Mouse (Mus musculus) CH12.LX (cell line): ENCODE measurements around the gene Carhsp1. TPM values are rescaled to one million over a fixed set of nuclear protein-coding genes. Genes with fewer than 3 reads are reported as not detected.

ENCODE experiments used
- UBTF ChIP-seq: IDR thresholded peaks from 2 replicates; pipeline ENCODE4 v1.6.1; 2012; ENCODE audit warnings: low read depth, mild to moderate bottlenecking, inconsistent platforms, low read length, improper control_type of control experiment, moderate library complexity
- polyA plus RNA-seq: library from polyadenylated mRNA; unstranded; fragments of >175 nt; gene quantifications from 2 replicates; pipeline ENCODE4 v1.2.1, GENCODE M21; 2012; ENCODE audit warnings: low read depth; ENCODE audit not compliant: insufficient read length
- total RNA-seq, 2 experiments: library from RNA; depleted of rRNA; stranded (reverse); fragments of 300-350 nt in 1 of 2; fragments of >200 nt in 1 of 2; gene quantifications; 2 replicates each; pipeline ENCODE4 v1.2.3; 2012 to 2014

Carhsp1 gene
- total and polyA plus RNA-seq, 3 experiments: 26.0 to 29.7 (median 26.2) TPM

GRCm38 (mm10) chr16:8610397-8610796 lies 61.6 kb downstream of the Carhsp1 start (continued):
- TF ChIP-seq UBTF: no peak
- TF ChIP-seq, all 38 proteins: peak for 0

Other genes starting within 250 kb of the Carhsp1 start
- gene Tmem114, start 247.0 kb downstream of the Carhsp1 start, total RNA-seq (2012; rRNA removed): not detected in 2 replicates
- not detected in 2 replicates for gene Tmem114, start 247.0 kb downstream of the Carhsp1 start, total RNA-seq (2014; rRNA removed)
- gene Tmem114, start 247.0 kb downstream of the Carhsp1 start, polyA plus RNA-seq: not detected in 2 replicates
- gene Mettl22, start 201.4 kb downstream of the Carhsp1 start, total RNA-seq (2012; rRNA removed): 25.4 and 39.4 TPM in 2 replicates
- gene Mettl22, start 201.4 kb downstream of the Carhsp1 start, total RNA-seq (2014; rRNA removed): 48.6 and 64.2 TPM in 2 replicates
- gene Mettl22, start 201.4 kb downstream of the Carhsp1 start, polyA plus RNA-seq: 27.5 and 38.8 TPM in 2 replicates
- 0.04 and 0.17 TPM in 2 replicates for gene Abat, start 158.7 kb downstream of the Carhsp1 start, total RNA-seq (2012; rRNA removed)
- gene Abat, start 158.7 kb downstream of the Carhsp1 start, total RNA-seq (2014; rRNA removed): not detected in 2 replicates
- not detected in 2 replicates for gene Abat, start 158.7 kb downstream of the Carhsp1 start, polyA plus RNA-seq
- gene Pmm2, start 34.5 kb downstream of the Carhsp1 start, total RNA-seq (2012; rRNA removed): 33.1 and 44.7 TPM in 2 replicates
- 40.6 and 42.1 TPM in 2 replicates for gene Pmm2, start 34.5 kb downstream of the Carhsp1 start, total RNA-seq (2014; rRNA removed)
- gene Pmm2, start 34.5 kb downstream of the Carhsp1 start, polyA plus RNA-seq: 69.4 and 71.2 TPM in 2 replicates
- gene Tmem186, start 34.4 kb downstream of the Carhsp1 start, total RNA-seq (2012; rRNA removed): 22.2 and 25.6 TPM in 2 replicates
- gene Tmem186, start 34.4 kb downstream of the Carhsp1 start, total RNA-seq (2014; rRNA removed): 21.5 and 21.9 TPM in 2 replicates
- gene Tmem186, start 34.4 kb downstream of the Carhsp1 start, polyA plus RNA-seq: 18.1 and 19.7 TPM in 2 replicates
- not detected in 2 replicates for gene Gm5767, start 8.6 kb upstream of the Carhsp1 start, total RNA-seq (2012; rRNA removed)
- gene Gm5767, start 8.6 kb upstream of the Carhsp1 start, total RNA-seq (2014; rRNA removed): not detected in 2 replicates
- gene Gm5767, start 8.6 kb upstream of the Carhsp1 start, polyA plus RNA-seq: not detected in 2 replicates
- gene Usp7, start 120.2 kb upstream of the Carhsp1 start, total RNA-seq (2012; rRNA removed): 113 and 140 TPM in 2 replicates
- 143 and 169 TPM in 2 replicates for gene Usp7, start 120.2 kb upstream of the Carhsp1 start, total RNA-seq (2014; rRNA removed)
- 156 and 169 TPM in 2 replicates for gene Usp7, start 120.2 kb upstream of the Carhsp1 start, polyA plus RNA-seq
- 27.1 and 30.7 TPM in 2 replicates for gene 1810013L24Rik, start 157.9 kb upstream of the Carhsp1 start, total RNA-seq (2012; rRNA removed)
- gene 1810013L24Rik, start 157.9 kb upstream of the Carhsp1 start, total RNA-seq (2014; rRNA removed): 30.0 and 32.8 TPM in 2 replicates
- 44.2 and 47.7 TPM in 2 replicates for gene 1810013L24Rik, start 157.9 kb upstream of the Carhsp1 start, polyA plus RNA-seq